Mouse (Mus musculus) MEL (cell line): Measurements from ENCODE around the gene Hpca.

ENCODE experiments used
- BHLHE40 ChIP-seq: IDR thresholded peaks from 2 replicates; pipeline ENCODE4 v1.6.1; 2012; ENCODE audit warnings: low read depth, mild to moderate bottlenecking, inconsistent platforms, low read length, improper control_type of control experiment, borderline replicate concordance
- CTCF ChIP-seq, 3 experiments: IDR thresholded peaks in 2 of 3; conservative IDR thresholded peaks in 1 of 3; 2 replicates each; pipeline ENCODE4 v1.5.1; 2011 to 2012; ENCODE audit warnings: low read length in 3 of 3, low read depth in 2 of 3, mild to moderate bottlenecking in 2 of 3, improper control_type of control experiment in 1 of 3, inconsistent platforms in 1 of 3, mixed read lengths in 1 of 3, moderate library complexity in 1 of 3; ENCODE audit not compliant: control insufficient read depth in 1 of 3, insufficient read depth in 1 of 3, poor library complexity in 1 of 3, severe bottlenecking in 1 of 3
- EP300 ChIP-seq, 2 experiments: IDR thresholded peaks; 2 replicates each; pipeline ENCODE4 v1.6.1; 2011; ENCODE audit warnings: improper control_type of control experiment in 2 of 2, low read length in 2 of 2, low read depth in 1 of 2, mild to moderate bottlenecking in 1 of 2
- JUND ChIP-seq: IDR thresholded peaks from 2 replicates; pipeline ENCODE4 v1.6.1; 2011; ENCODE audit warnings: low read depth, mild to moderate bottlenecking, improper control_type of control experiment, low read length
- MAFK ChIP-seq: IDR thresholded peaks from 2 replicates; pipeline ENCODE4 v1.6.1; 2011; ENCODE audit warnings: low read depth, mild to moderate bottlenecking, low read length, improper control_type of control experiment, borderline replicate concordance
- MAX ChIP-seq: IDR thresholded peaks from 2 replicates; pipeline ENCODE4 v1.6.1; 2011; ENCODE audit warnings: low read length, improper control_type of control experiment
- NELFE ChIP-seq: IDR thresholded peaks from 2 replicates; pipeline ENCODE4 v1.6.1; 2011; ENCODE audit warnings: low read depth, low read length, improper control_type of control experiment
- POLR2A ChIP-seq, 2 experiments: IDR thresholded peaks; 2 replicates each; pipeline ENCODE4 v1.6.1; 2011 to 2012; ENCODE audit warnings: low read length in 2 of 2, mild to moderate bottlenecking in 2 of 2, control low read depth in 1 of 2, improper control_type of control experiment in 1 of 2, low read depth in 1 of 2, moderate library complexity in 1 of 2; ENCODE audit not compliant: control insufficient read depth in 1 of 2, insufficient read depth in 1 of 2, poor library complexity in 1 of 2
- SMC3 ChIP-seq: IDR thresholded peaks from 2 replicates; pipeline ENCODE4 v1.6.1; 2011; ENCODE audit warnings: low read depth, low read length, improper control_type of control experiment
- USF1 ChIP-seq: IDR thresholded peaks from 2 replicates; pipeline ENCODE4 v1.6.1; 2014; ENCODE audit warnings: low read depth, mild to moderate bottlenecking, inconsistent platforms, low read length, improper control_type of control experiment, moderate library complexity
- USF2 ChIP-seq, 2 experiments: IDR thresholded peaks; 2 replicates each; pipeline ENCODE4 v1.6.1; 2011 to 2012; ENCODE audit warnings: improper control_type of control experiment in 2 of 2, low read length in 2 of 2, borderline replicate concordance in 1 of 2, inconsistent platforms in 1 of 2, low read depth in 1 of 2, mild to moderate bottlenecking in 1 of 2; ENCODE audit not compliant: insufficient read depth in 1 of 2

DNA sequence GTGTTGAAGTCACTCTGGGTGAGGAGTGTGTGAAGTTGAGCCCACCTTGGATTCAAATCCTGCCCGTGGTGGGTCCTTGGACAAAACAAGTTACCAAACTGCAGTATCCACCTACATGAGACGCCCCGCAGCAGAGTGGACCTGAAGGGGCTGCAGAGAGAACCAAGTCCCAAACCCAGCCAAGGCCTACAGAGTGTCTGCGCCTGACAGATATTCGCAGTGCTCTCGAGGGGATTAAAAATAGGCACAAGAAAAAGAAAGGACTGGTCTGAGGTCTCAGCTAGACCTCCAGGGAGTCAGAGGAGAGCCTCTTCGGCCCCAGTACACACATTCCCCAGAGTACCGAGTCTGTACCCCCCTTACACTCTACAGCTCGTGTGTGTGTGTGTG lies 14.3 kb upstream of the Hpca start:
- TF ChIP-seq USF2 (IDR thresholded peaks at IDR 0.05; ENCODE audit: borderline replicate concordance in 1 of 2, insufficient read depth in 1 of 2, low read depth in 1 of 2, low read length in 2 of 2) (no peak), JUND (no peak), POLR2A (IDR thresholded peaks at IDR 0.05; ENCODE audit: control insufficient read depth in 1 of 2, insufficient read depth in 1 of 2, low read depth in 1 of 2, low read length in 2 of 2, poor library complexity in 1 of 2) (no peak), USF1 (no peak), CTCF (IDR thresholded peaks at IDR 0.05 in 2 of 3, conservative IDR thresholded peaks at IDR 0.05 in 1 of 3; ENCODE audit: control insufficient read depth in 1 of 3, insufficient read depth in 1 of 3, low read depth in 2 of 3, low read length in 3 of 3, poor library complexity in 1 of 3, severe bottlenecking in 1 of 3) (no peak), MAX (no peak), BHLHE40 (no peak), MAFK (no peak), SMC3 (no peak), EP300 (IDR thresholded peaks at IDR 0.05; ENCODE audit: low read depth in 1 of 2, low read length in 2 of 2) (no peak), NELFE (no peak)
